Mouse (Mus musculus): ENCODE data around the gene Tnni1.

DNA sequence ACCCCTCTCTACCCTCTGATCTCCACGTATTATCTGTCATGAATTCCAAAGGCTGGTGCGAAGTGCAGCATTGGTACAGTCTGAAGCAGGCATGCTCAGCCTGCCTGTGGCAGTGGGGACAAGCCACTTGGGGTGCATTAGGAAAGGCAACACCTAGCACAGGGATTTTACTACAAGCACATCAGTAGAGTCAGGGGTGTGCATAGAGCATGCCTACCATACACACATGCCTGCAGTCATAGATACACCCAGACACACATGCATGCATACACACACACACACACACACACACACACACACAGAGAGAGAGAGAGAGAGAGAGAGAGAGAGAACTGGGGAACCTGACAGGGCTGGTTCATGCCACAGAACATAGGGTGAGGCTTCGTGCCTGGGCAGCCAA, 33.0 kb downstream of the Tnni1 start:
- TF ChIP-seq EP300 (IDR thresholded peaks at IDR 0.05; ENCODE audit: insufficient read depth, low read depth, low read length): no peak
- TF ChIP-seq CTCF (IDR thresholded peaks at IDR 0.05; ENCODE audit: low read depth, low read length): no peak
